Mouse (Mus musculus) heart, embryonic 12.5 days (tissue): ENCODE measurements at regions not wholly inside any gene's neighbourhood (a gene's known extent, or its start where the extent isn't known, plus 50 kb on each side); places are given as distances from the start of the nearest gene placed in this dataset.

Experiments used
- ATAC-seq: fragments of 200-750 bp; cut with Nextera tagmentation; 2 replicates; pipeline ENCODE4 v1.8.0; 2017; ENCODE audit warnings: moderate TSS enrichment, moderate library complexity; ENCODE audit not compliant: insufficient number of reproducible peaks, low FRiP score
- H3K27ac ChIP-seq: fragments of 300-500 bp; sonication (generic); 2 replicates; pipeline ENCODE4 v1.5.1; 2016; ENCODE audit warnings: mild to moderate bottlenecking, moderate library complexity; ENCODE audit not compliant: poor library complexity, severe bottlenecking
- H3K27me3 ChIP-seq: fragments of 300-500 bp; sonication (generic); replicated peaks from 2 replicates; pipeline ENCODE4 v1.6.1; 2016; ENCODE audit warnings: mild to moderate bottlenecking, moderate library complexity
- H3K36me3 ChIP-seq: fragments of 300-500 bp; sonication (generic); 2 replicates; pipeline ENCODE4 v1.6.1; 2016; ENCODE audit warnings: mild to moderate bottlenecking, moderate library complexity
- H3K4me1 ChIP-seq: fragments of 300-500 bp; sonication (generic); replicated peaks from 2 replicates; pipeline ENCODE4 v1.6.1; 2016; ENCODE audit warnings: mild to moderate bottlenecking
- H3K4me2 ChIP-seq: fragments of 300-500 bp; sonication (generic); 2 replicates; pipeline ENCODE4 v1.6.1; 2016; ENCODE audit warnings: mild to moderate bottlenecking, moderate library complexity
- H3K4me3 ChIP-seq: fragments of 300-500 bp; sonication (generic); 2 replicates; pipeline ENCODE4 v1.5.1; 2016; ENCODE audit warnings: mild to moderate bottlenecking
- H3K9ac ChIP-seq: fragments of 300-500 bp; sonication (generic); 2 replicates; pipeline ENCODE4 v1.6.1; 2016; ENCODE audit warnings: mild to moderate bottlenecking, moderate library complexity
- H3K9me3 ChIP-seq: fragments of 300-500 bp; sonication (generic); replicated peaks from 2 replicates; pipeline ENCODE4 v1.6.1; 2016; ENCODE audit warnings: mild to moderate bottlenecking, moderate library complexity
- WGBS: fragments of 180-500 bp; shearing (Covaris S2); methylation state at CpG from one replicate; pipeline ENCODE4 v1.1.7; 2016; 5-methylcytosine and 5-hydroxymethylcytosine counted together

GRCm38 (mm10) chr12:96748868-96749615 is 1057.0 kb downstream of the Flrt2 start:
- Histone ChIP-seq H3K4me2 (no peak overlapping the region), H3K27ac (no peak overlapping the region), H3K4me3 (no peak overlapping the region), H3K4me1 (no peaks in the 10 kb centered on the region), H3K27me3 (no peaks in the 10 kb centered on the region), H3K36me3 (no peaks in the 10 kb centered on the region), H3K9ac (no peak overlapping the region), H3K9me3 (no peaks in the 10 kb centered on the region)
- no peak; the same call in 1 of the 2 replicates for ATAC-seq
- WGBS, result 55% methylated on average over 4 of the region's 5 CpGs

- WGBS, result 64% methylated on average over 5 of the region's 5 CpGs
Observed at GRCm38 (mm10) chr12:96754714-96755113, 1062.7 kb downstream of the Flrt2 start.

GRCm38 (mm10) chr12:96763153-96763552 is 1071.1 kb downstream of the Flrt2 start:
- no peaks in the 10 kb centered on the region for H3K27me3 ChIP-seq
- H3K4me2 ChIP-seq, result no peak overlapping the region
- H3K36me3 ChIP-seq, result no peaks in the 10 kb centered on the region
- H3K27ac ChIP-seq, result no peak overlapping the region
- no peaks in the 10 kb centered on the region for H3K9me3 ChIP-seq
- no peak overlapping the region for H3K4me3 ChIP-seq
- no peak overlapping the region for H3K9ac ChIP-seq
- no peak for ATAC-seq
- 56% methylated on average over 5 of the region's 5 CpGs for WGBS
- H3K4me1 ChIP-seq, result 0 out of 2 replicates have a peak, but pooled peaks cover 4% of the 10 kb centered on the region

More at GRCm38 (mm10) chr12:96754714-96755113, 1062.7 kb downstream of the Flrt2 start:
- Histone ChIP-seq H3K36me3 (no peaks in the 10 kb centered on the region), H3K27ac (no peak overlapping the region), H3K9ac (no peak overlapping the region), H3K4me2 (no peak overlapping the region), H3K4me3 (no peak overlapping the region), H3K27me3 (no peaks in the 10 kb centered on the region), H3K4me1 (no peaks in the 10 kb centered on the region), H3K9me3 (no peaks in the 10 kb centered on the region)
- no peak for ATAC-seq

- Histone ChIP-seq H3K9ac (no peak overlapping the region), H3K4me2 (no peak overlapping the region), H3K36me3 (no peaks in the 10 kb centered on the region), H3K9me3 (no peaks in the 10 kb centered on the region), H3K27ac (peak overlapping the region; percentile 27; the same call in 1 of the 2 replicates), H3K4me1 (0 out of 2 replicates have a peak, but pooled peaks cover 4% of the 10 kb centered on the region), H3K27me3 (no peaks in the 10 kb centered on the region), H3K4me3 (no peak overlapping the region)
- no peak for ATAC-seq
- 55% methylated on average over 2 of the region's 2 CpGs for WGBS
Observed at GRCm38 (mm10) chr12:96763621-96764020, 1071.6 kb downstream of the Flrt2 start.

- Histone ChIP-seq H3K27ac (no peak overlapping the region), H3K9me3 (no peaks in the 10 kb centered on the region), H3K36me3 (no peaks in the 10 kb centered on the region), H3K4me1 (0 out of 2 replicates have a peak, but pooled peaks cover 4% of the 10 kb centered on the region), H3K4me3 (no peak overlapping the region), H3K9ac (no peak overlapping the region), H3K27me3 (no peaks in the 10 kb centered on the region), H3K4me2 (no peak overlapping the region)
- ATAC-seq, result no peak
Observed at GRCm38 (mm10) chr12:96764186-96764585, 1072.2 kb downstream of the Flrt2 start.

GRCm38 (mm10) chr12:96771222-96771621 is 1079.2 kb downstream of the Flrt2 start:
- no peak overlapping the region for H3K4me2 ChIP-seq
- H3K9ac ChIP-seq, result no peak overlapping the region
- 55% methylated on average over 3 of the region's 3 CpGs for WGBS
- no peak overlapping the region for H3K4me3 ChIP-seq
- no peaks in the 10 kb centered on the region for H3K36me3 ChIP-seq
- ATAC-seq, result no peak
- no peaks in the 10 kb centered on the region for H3K9me3 ChIP-seq
- no peak overlapping the region for H3K27ac ChIP-seq
- no peaks in the 10 kb centered on the region for H3K27me3 ChIP-seq
- H3K4me1 ChIP-seq, result no peaks in the 10 kb centered on the region

- Histone ChIP-seq H3K4me3 (no peak overlapping the region), H3K36me3 (no peaks in the 10 kb centered on the region), H3K4me1 (no peaks in the 10 kb centered on the region), H3K27me3 (no peaks in the 10 kb centered on the region), H3K4me2 (no peak overlapping the region), H3K9ac (no peak overlapping the region), H3K27ac (no peak overlapping the region), H3K9me3 (no peaks in the 10 kb centered on the region)
- ATAC-seq, result no peak
- WGBS, result 55% methylated on average over 1 of the region's 1 CpGs
Observed at GRCm38 (mm10) chr12:96821376-96821775, 1129.3 kb downstream of the Flrt2 start.

GRCm38 (mm10) chr12:96828415-96828814 is 1136.4 kb downstream of the Flrt2 start:
- ATAC-seq, result no peak
- Histone ChIP-seq H3K4me3 (no peak overlapping the region), H3K4me2 (no peak overlapping the region), H3K9me3 (no peaks in the 10 kb centered on the region), H3K36me3 (no peaks in the 10 kb centered on the region), H3K27ac (no peak overlapping the region), H3K9ac (no peak overlapping the region), H3K27me3 (no peaks in the 10 kb centered on the region), H3K4me1 (no peaks in the 10 kb centered on the region)
- 74% methylated on average over 1 of the region's 1 CpGs for WGBS
